Mouse (Mus musculus): ENCODE data around the gene Tspan12. TPM values are rescaled to one million over a fixed set of nuclear protein-coding genes. Genes with fewer than 3 reads are reported as not detected.

The Tspan12 gene
- polyA plus RNA-seq, 1 experiment from 2014 or later = 117 TPM

DNA sequence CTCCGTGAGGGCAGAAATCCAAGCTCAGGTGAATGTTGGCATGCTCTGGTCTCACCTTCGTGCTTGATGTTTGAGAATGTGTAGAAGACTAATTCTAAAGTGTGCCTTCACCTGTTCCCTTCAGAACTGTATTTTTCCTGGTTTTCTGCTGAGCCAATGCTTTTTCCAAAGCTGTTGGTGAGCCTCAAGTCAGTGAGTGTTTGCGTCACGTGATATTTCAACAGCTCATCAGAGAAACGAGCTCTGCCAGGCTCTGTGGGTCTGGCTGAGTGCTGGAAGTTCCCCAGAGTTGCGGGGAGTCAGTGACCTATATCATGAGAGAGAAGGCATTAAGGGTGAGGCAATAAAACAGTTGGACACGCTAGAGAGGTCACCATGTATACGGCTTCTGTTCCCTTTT lies 29.0 kb downstream of the Tspan12 start:
- DNase-seq (no peak), ATAC-seq (peak; percentile 73)
- H3K4me3 ChIP-seq (ENCODE audit: low read depth, low read length) = no peak overlapping the region
- 0 out of 2 replicates have a peak, but pooled peaks cover 3% of the 10 kb centered on the region for H3K4me1 ChIP-seq (ENCODE audit: insufficient read depth)
- no peaks in the 10 kb centered on the region for H3K36me3 ChIP-seq (replicated peaks; ENCODE audit: insufficient read depth, low read length)
- no peak overlapping the region for H3K9ac ChIP-seq (replicated peaks)
- H3K9me3 ChIP-seq (ENCODE audit: low read length) = no peaks in the 10 kb centered on the region
- no peak for TF ChIP-seq EP300 (IDR thresholded peaks at IDR 0.05; ENCODE audit: low read depth)
- TF ChIP-seq CTCF (IDR thresholded peaks at IDR 0.05; ENCODE audit: low read depth) = no peak
- WGBS (ENCODE audit: insufficient replicate concordance) = 56% methylated on average over 8 of the region's 8 CpGs
- no peaks in the 10 kb centered on the region for H3K27me3 ChIP-seq (ENCODE audit: insufficient read depth, low read length)
- H3K4me2 ChIP-seq (ENCODE audit: low read depth, low read length) = no peak overlapping the region; the same call in 1 of the 2 replicates
- H3K27ac ChIP-seq (ENCODE audit: low read depth) = 0 out of 2 replicates have a peak overlapping the region, but pooled peaks have one; percentile 34

GRCm38 (mm10) chr6:21822721-21823134 lies 29.6 kb downstream of the Tspan12 start:
- TF ChIP-seq CTCF (IDR thresholded peaks at IDR 0.05; ENCODE audit: low read depth) (no peak), EP300 (IDR thresholded peaks at IDR 0.05; ENCODE audit: low read depth) (no peak)
- no peak for ATAC-seq
- Histone ChIP-seq H3K4me1 (ENCODE audit: insufficient read depth) (0 out of 2 replicates have a peak, but pooled peaks cover 2% of the 10 kb centered on the region), H3K4me3 (ENCODE audit: low read depth, low read length) (no peak overlapping the region), H3K27ac (ENCODE audit: low read depth) (0 out of 2 replicates have a peak overlapping the region, but pooled peaks have one; percentile 34), H3K36me3 (replicated peaks; ENCODE audit: insufficient read depth, low read length) (no peaks in the 10 kb centered on the region), H3K4me2 (ENCODE audit: low read depth, low read length) (no peak overlapping the region), H3K9me3 (ENCODE audit: low read length) (no peaks in the 10 kb centered on the region), H3K27me3 (ENCODE audit: insufficient read depth, low read length) (no peaks in the 10 kb centered on the region), H3K9ac (replicated peaks) (no peak overlapping the region)
- DNase-seq = no peak
- 54% methylated on average over 7 of the region's 7 CpGs for WGBS (ENCODE audit: insufficient replicate concordance)

DNA sequence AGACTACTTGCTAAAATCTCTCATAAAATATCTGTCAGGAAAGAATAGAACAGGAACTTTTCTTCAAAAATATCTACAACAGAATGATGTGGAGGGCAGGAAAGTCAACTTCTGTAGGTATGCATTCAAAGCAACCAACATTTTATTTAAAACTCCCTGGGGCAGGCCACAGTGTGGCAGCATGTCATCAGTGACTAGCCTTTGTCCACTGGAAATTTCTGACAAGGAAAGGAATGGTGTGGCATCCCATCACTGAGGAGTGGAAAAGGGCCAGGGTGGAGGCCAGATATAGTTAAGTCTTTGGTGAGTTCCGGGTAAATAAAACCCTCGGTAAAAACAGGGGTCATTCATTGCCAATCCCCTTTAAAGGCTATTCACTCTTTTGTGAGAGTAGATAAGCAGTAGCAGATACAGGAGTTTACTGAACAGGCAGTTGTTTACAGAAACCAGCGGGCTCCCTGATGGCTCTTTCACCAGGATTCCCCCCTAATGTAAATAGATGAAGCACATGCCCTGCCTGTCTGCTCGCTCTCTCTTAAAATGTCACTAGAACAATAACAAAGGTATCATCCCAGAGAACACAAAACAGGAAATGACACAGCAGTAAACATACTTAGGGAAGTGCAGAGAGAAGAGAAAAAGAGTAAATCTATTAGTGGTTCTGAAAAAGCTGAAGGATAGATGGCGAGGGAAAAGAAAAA lies 34.1 kb downstream of the Tspan12 start:
- no peaks in the 10 kb centered on the region for H3K27me3 ChIP-seq (ENCODE audit: insufficient read depth, low read length)
- H3K4me1 ChIP-seq (ENCODE audit: insufficient read depth) = 0 out of 2 replicates have a peak, but pooled peaks cover 2% of the 10 kb centered on the region
- no peak overlapping the region for H3K4me2 ChIP-seq (ENCODE audit: low read depth, low read length)
- TF ChIP-seq CTCF (IDR thresholded peaks at IDR 0.05; ENCODE audit: low read depth) = 0 out of 2 replicates have a peak, but pooled peaks have one; percentile 19
- no peak for TF ChIP-seq EP300 (IDR thresholded peaks at IDR 0.05; ENCODE audit: low read depth)
- WGBS (ENCODE audit: insufficient replicate concordance) = 28% methylated on average over 5 of the region's 5 CpGs
- DNase-seq (no peak), ATAC-seq (peak; percentile 73)
- H3K9ac ChIP-seq (replicated peaks) = no peak overlapping the region
- H3K36me3 ChIP-seq (replicated peaks; ENCODE audit: insufficient read depth, low read length) = peaks cover 4% of the 10 kb centered on the region; the same call in 1 of the 2 replicates
- H3K9me3 ChIP-seq (ENCODE audit: low read length) = no peaks in the 10 kb centered on the region
- H3K27ac ChIP-seq (ENCODE audit: low read depth) = peak overlapping the region; percentile 37
- H3K4me3 ChIP-seq (ENCODE audit: low read depth, low read length) = no peak overlapping the region

DNA sequence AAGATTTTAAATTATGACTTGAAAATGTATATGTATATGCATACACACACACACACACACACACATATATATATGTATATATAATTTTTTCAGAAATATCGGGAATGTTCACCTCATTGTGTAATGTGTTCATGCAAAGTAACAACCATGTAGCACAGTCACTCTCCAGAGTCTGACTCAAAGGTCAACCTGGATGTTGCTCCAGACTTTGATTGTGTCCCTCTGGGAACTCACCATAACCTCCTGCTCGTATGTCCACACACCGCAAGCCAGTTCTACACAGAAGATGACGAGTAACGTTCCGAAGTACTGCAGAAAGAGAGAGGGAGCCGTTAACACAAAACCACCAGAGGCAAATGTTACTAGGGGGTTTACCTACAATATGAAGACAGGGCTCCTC lies 46.3 kb downstream of the Tspan12 start:
- WGBS (ENCODE audit: insufficient replicate concordance) = 73% methylated on average over 7 of the region's 7 CpGs
- Histone ChIP-seq H3K4me3 (ENCODE audit: low read depth, low read length) (no peak overlapping the region), H3K4me2 (ENCODE audit: low read depth, low read length) (no peak overlapping the region), H3K36me3 (replicated peaks; ENCODE audit: insufficient read depth, low read length) (no peaks in the 10 kb centered on the region), H3K9me3 (ENCODE audit: low read length) (no peaks in the 10 kb centered on the region), H3K27me3 (ENCODE audit: insufficient read depth, low read length) (no peaks in the 10 kb centered on the region), H3K27ac (ENCODE audit: low read depth) (peak overlapping the region; percentile 81), H3K9ac (replicated peaks) (no peak overlapping the region), H3K4me1 (ENCODE audit: insufficient read depth) (peaks cover 12% of the 10 kb centered on the region)
- ATAC-seq (peak; percentile 97), DNase-seq (peak; percentile 29)
- TF ChIP-seq CTCF (IDR thresholded peaks at IDR 0.05; ENCODE audit: low read depth) = no peak
- 0 out of 2 replicates have a peak, but pooled peaks have one; percentile 8 for TF ChIP-seq EP300 (IDR thresholded peaks at IDR 0.05; ENCODE audit: low read depth)

DNA sequence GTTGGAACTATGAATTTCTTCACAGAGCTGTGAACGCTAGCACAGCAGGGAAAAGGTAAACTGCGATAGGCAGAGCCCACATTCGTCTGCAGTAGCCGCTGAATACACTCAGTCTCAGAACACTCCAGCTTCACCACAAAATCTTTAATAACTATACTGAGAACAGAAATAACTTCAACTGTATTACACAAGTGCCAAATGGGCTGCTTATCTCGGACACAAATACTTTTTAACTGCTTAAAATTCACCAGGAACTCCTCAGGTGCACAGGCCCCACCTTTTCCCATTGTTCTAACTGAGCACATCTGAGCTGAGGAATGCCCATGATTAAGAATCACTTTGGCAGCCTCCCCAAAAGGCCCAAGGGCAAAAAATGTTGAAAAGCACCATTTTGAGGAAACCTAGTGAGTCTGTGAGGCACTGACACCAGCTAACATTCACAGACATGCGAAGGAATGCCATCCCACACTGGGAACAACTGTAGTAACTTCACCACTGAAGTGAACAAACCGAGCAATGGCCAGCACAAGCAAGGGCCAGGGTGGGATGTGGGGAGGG lies 47.2 kb downstream of the Tspan12 start:
- Histone ChIP-seq H3K9ac (replicated peaks) (no peak overlapping the region), H3K4me1 (ENCODE audit: insufficient read depth) (peaks cover 12% of the 10 kb centered on the region), H3K36me3 (replicated peaks; ENCODE audit: insufficient read depth, low read length) (no peaks in the 10 kb centered on the region), H3K9me3 (ENCODE audit: low read length) (no peaks in the 10 kb centered on the region), H3K27ac (ENCODE audit: low read depth) (peak overlapping the region; percentile 81), H3K27me3 (ENCODE audit: insufficient read depth, low read length) (no peaks in the 10 kb centered on the region), H3K4me2 (ENCODE audit: low read depth, low read length) (no peak overlapping the region), H3K4me3 (ENCODE audit: low read depth, low read length) (no peak overlapping the region)
- TF ChIP-seq EP300 (IDR thresholded peaks at IDR 0.05; ENCODE audit: low read depth) (no peak), CTCF (IDR thresholded peaks at IDR 0.05; ENCODE audit: low read depth) (no peak)
- WGBS (ENCODE audit: insufficient replicate concordance) = 76% methylated on average over 7 of the region's 7 CpGs
- ATAC-seq (no peak), DNase-seq (no peak)

GRCm38 (mm10) chr6:21803483-21804340 lies 48.6 kb downstream of the Tspan12 start:
- Histone ChIP-seq H3K27me3 (ENCODE audit: insufficient read depth, low read length) (no peaks in the 10 kb centered on the region), H3K9ac (replicated peaks) (no peak overlapping the region), H3K36me3 (replicated peaks; ENCODE audit: insufficient read depth, low read length) (no peaks in the 10 kb centered on the region), H3K9me3 (ENCODE audit: low read length) (no peaks in the 10 kb centered on the region), H3K4me1 (ENCODE audit: insufficient read depth) (peaks cover 12% of the 10 kb centered on the region), H3K4me2 (ENCODE audit: low read depth, low read length) (no peak overlapping the region), H3K27ac (ENCODE audit: low read depth) (peak overlapping the region; percentile 81), H3K4me3 (ENCODE audit: low read depth, low read length) (no peak overlapping the region)
- no peak for DNase-seq
- peak; percentile 32 for ATAC-seq
- WGBS (ENCODE audit: insufficient replicate concordance) = 80% methylated on average over 10 of the region's 10 CpGs
- no peak for TF ChIP-seq EP300 (IDR thresholded peaks at IDR 0.05; ENCODE audit: low read depth)
